Mouse (Mus musculus): Measurements from ENCODE around the gene Ccdc172. TPM values are rescaled to one million over a fixed set of nuclear protein-coding genes. Genes with fewer than 3 reads are reported as not detected.

Gene Ccdc172
- polyA plus RNA-seq, 2 experiments: not detected

GRCm38 (mm10) chr19:58582018-58582417, 70.2 kb downstream of the Ccdc172 start:
- Histone ChIP-seq H3K27ac (no peak overlapping the region), H3K4me2 (ENCODE audit: low read depth) (no peak overlapping the region), H3K9ac (replicated peaks) (no peak overlapping the region), H3K4me1 (replicated peaks; ENCODE audit: control insufficient read depth in 2 of 2, insufficient read depth in 2 of 2, low read length in 1 of 2) (no peaks in the 10 kb centered on the region), H3K9me3 (ENCODE audit: control insufficient read depth, low read length) (no peaks in the 10 kb centered on the region), H3K4me3 (ENCODE audit: insufficient read depth in 1 of 2, low read depth in 2 of 2, low read length in 2 of 2) (no peak overlapping the region), H3K36me3 (replicated peaks; ENCODE audit: control insufficient read depth, insufficient read depth, low read depth) (no peaks in the 10 kb centered on the region), H3K27me3 (ENCODE audit: control insufficient read depth, insufficient read depth, low read length) (no peaks in the 10 kb centered on the region)
- no peak for TF ChIP-seq EP300 (IDR thresholded peaks at IDR 0.05; ENCODE audit: low read depth)
- no peak for TF ChIP-seq CTCF (IDR thresholded peaks at IDR 0.05; ENCODE audit: low read depth)
- 69% methylated on average over 7 of the region's 7 CpGs for WGBS (ENCODE audit: insufficient replicate concordance)
- ATAC-seq (ENCODE audit: insufficient read depth) (no peak), DNase-seq (ENCODE audit: low read depth in 3 of 3, low spot score in 3 of 3) (no peak)

- DNase-seq (ENCODE audit: low read depth in 3 of 3, low spot score in 3 of 3) (no peak), ATAC-seq (ENCODE audit: insufficient read depth) (no peak)
- H3K4me2 ChIP-seq (ENCODE audit: low read depth): no peak overlapping the region
- H3K27me3 ChIP-seq (ENCODE audit: control insufficient read depth, insufficient read depth, low read length): no peaks in the 10 kb centered on the region
- H3K4me1 ChIP-seq (replicated peaks; ENCODE audit: control insufficient read depth in 2 of 2, insufficient read depth in 2 of 2, low read length in 1 of 2): no peaks in the 10 kb centered on the region
- H3K4me3 ChIP-seq (ENCODE audit: insufficient read depth in 1 of 2, low read depth in 2 of 2, low read length in 2 of 2): no peak overlapping the region
- H3K36me3 ChIP-seq (replicated peaks; ENCODE audit: control insufficient read depth, insufficient read depth, low read depth): no peaks in the 10 kb centered on the region
- 52% methylated on average over 5 of the region's 5 CpGs for WGBS (ENCODE audit: insufficient replicate concordance)
- H3K9ac ChIP-seq (replicated peaks): no peak overlapping the region
- TF ChIP-seq EP300 (IDR thresholded peaks at IDR 0.05; ENCODE audit: low read depth) (no peak), CTCF (IDR thresholded peaks at IDR 0.05; ENCODE audit: low read depth) (no peak)
- H3K27ac ChIP-seq: no peak overlapping the region
- H3K9me3 ChIP-seq (ENCODE audit: control insufficient read depth, low read length): no peaks in the 10 kb centered on the region
These were observed 71.2 kb downstream of the Ccdc172 start for GRCm38 (mm10) chr19:58582956-58583355.

DNA sequence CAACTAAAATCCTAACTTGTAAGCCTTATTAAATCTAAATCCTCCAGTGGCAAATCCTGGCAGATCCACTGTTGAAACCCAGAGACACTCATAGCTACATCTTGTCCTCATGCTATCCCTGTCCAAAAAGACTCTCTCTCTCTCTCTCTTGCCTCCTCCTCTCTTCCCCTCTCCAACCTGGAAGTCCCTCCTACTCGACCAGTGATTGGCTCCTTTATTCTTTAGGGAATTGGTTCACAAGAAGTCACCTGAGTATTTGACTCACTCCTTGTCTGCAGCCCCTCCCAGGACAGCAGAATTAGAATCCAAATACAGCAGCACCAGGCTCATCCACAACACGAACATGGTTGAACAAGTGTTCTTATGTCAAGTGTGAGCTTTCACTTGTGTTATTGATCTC, 74.3 kb downstream of the Ccdc172 start:
- WGBS (ENCODE audit: insufficient replicate concordance): 42% methylated on average over 2 of the region's 2 CpGs
- DNase-seq (ENCODE audit: low read depth in 3 of 3, low spot score in 3 of 3) (no peak), ATAC-seq (ENCODE audit: insufficient read depth) (no peak)
- Histone ChIP-seq H3K4me3 (ENCODE audit: insufficient read depth in 1 of 2, low read depth in 2 of 2, low read length in 2 of 2) (no peak overlapping the region), H3K9me3 (ENCODE audit: control insufficient read depth, low read length) (no peaks in the 10 kb centered on the region), H3K36me3 (replicated peaks; ENCODE audit: control insufficient read depth, insufficient read depth, low read depth) (no peaks in the 10 kb centered on the region), H3K27me3 (ENCODE audit: control insufficient read depth, insufficient read depth, low read length) (no peaks in the 10 kb centered on the region), H3K4me2 (ENCODE audit: low read depth) (no peak overlapping the region), H3K9ac (replicated peaks) (no peak overlapping the region), H3K4me1 (replicated peaks; ENCODE audit: control insufficient read depth in 2 of 2, insufficient read depth in 2 of 2, low read length in 1 of 2) (no peaks in the 10 kb centered on the region), H3K27ac (no peak overlapping the region)
- TF ChIP-seq EP300 (IDR thresholded peaks at IDR 0.05; ENCODE audit: low read depth) (no peak), CTCF (IDR thresholded peaks at IDR 0.05; ENCODE audit: low read depth) (no peak)

DNA sequence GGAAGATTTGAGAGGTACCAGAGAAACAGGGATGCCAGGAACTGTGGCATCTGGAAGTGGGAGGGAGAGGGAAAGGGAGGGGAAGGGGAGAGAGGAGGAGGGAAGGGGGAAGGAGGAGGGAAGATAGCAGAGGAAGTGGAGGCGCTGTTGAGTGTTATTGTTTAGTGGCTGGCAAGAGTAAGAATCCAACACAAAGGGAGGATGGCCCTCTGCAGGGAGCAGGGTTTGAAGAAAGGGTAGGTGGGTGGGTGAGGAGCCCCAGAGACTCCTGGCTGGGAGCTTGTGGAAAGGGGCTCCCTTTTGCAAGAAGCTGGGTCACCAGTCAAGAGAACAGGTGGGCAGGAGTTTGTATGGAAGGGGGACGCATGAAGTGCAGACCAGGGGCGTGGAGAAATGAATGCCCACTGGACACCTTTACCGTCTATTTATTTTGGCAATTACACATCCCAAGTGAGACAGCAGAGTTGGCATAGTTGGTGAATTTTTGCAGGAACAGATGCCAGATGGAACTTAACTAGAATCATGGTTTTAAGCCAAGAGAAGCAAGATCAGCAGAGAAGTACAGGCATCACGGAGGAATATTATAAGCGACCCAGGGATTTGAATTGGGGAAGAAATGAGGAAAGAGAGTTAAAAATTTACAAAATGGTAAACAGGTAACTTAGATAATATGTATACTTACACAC, 78.6 kb downstream of the Ccdc172 start:
- WGBS (ENCODE audit: insufficient replicate concordance): 64% methylated on average over 6 of the region's 6 CpGs
- DNase-seq (ENCODE audit: low read depth in 3 of 3, low spot score in 3 of 3) (no peak), ATAC-seq (ENCODE audit: insufficient read depth) (no peak)
- no peaks in the 10 kb centered on the region for H3K4me1 ChIP-seq (replicated peaks; ENCODE audit: control insufficient read depth in 2 of 2, insufficient read depth in 2 of 2, low read length in 1 of 2)
- no peak overlapping the region for H3K4me3 ChIP-seq (ENCODE audit: insufficient read depth in 1 of 2, low read depth in 2 of 2, low read length in 2 of 2)
- H3K4me2 ChIP-seq (ENCODE audit: low read depth): no peak overlapping the region
- H3K9me3 ChIP-seq (ENCODE audit: control insufficient read depth, low read length): no peaks in the 10 kb centered on the region
- H3K9ac ChIP-seq (replicated peaks): no peak overlapping the region
- no peaks in the 10 kb centered on the region for H3K36me3 ChIP-seq (replicated peaks; ENCODE audit: control insufficient read depth, insufficient read depth, low read depth)
- TF ChIP-seq EP300 (IDR thresholded peaks at IDR 0.05; ENCODE audit: low read depth) (no peak), CTCF (IDR thresholded peaks at IDR 0.05; ENCODE audit: low read depth) (no peak)
- H3K27ac ChIP-seq: no peak overlapping the region
- no peaks in the 10 kb centered on the region for H3K27me3 ChIP-seq (ENCODE audit: control insufficient read depth, insufficient read depth, low read length)

GRCm38 (mm10) chr19:58600381-58600780, 88.6 kb downstream of the Ccdc172 start:
- 64% methylated on average over 5 of the region's 5 CpGs for WGBS (ENCODE audit: insufficient replicate concordance)
- Histone ChIP-seq H3K9me3 (ENCODE audit: control insufficient read depth, low read length) (no peaks in the 10 kb centered on the region), H3K27me3 (ENCODE audit: control insufficient read depth, insufficient read depth, low read length) (no peaks in the 10 kb centered on the region)

More at GRCm38 (mm10) chr19:58600381-58600780, 88.6 kb downstream of the Ccdc172 start:
- TF ChIP-seq CTCF (IDR thresholded peaks at IDR 0.05; ENCODE audit: low read depth) (no peak), EP300 (IDR thresholded peaks at IDR 0.05; ENCODE audit: low read depth) (no peak)
- no peaks in the 10 kb centered on the region for H3K4me1 ChIP-seq (replicated peaks; ENCODE audit: control insufficient read depth in 2 of 2, insufficient read depth in 2 of 2, low read length in 1 of 2)
- no peaks in the 10 kb centered on the region for H3K36me3 ChIP-seq (replicated peaks; ENCODE audit: control insufficient read depth, insufficient read depth, low read depth)
- no peak for ATAC-seq (ENCODE audit: insufficient read depth)
- no peak overlapping the region for H3K9ac ChIP-seq (replicated peaks)
- no peak for DNase-seq (ENCODE audit: low read depth in 3 of 3, low spot score in 3 of 3)
- no peak overlapping the region for H3K4me3 ChIP-seq (ENCODE audit: insufficient read depth in 1 of 2, low read depth in 2 of 2, low read length in 2 of 2)
- H3K4me2 ChIP-seq (ENCODE audit: low read depth): no peak overlapping the region
- H3K27ac ChIP-seq: no peak overlapping the region

Other genes starting within 250 kb of the Ccdc172 start
- gene Gfra1, start 56.1 kb upstream of the Ccdc172 start, polyA plus RNA-seq (2012; rRNA removed): 2.7 and 2.9 TPM in 2 replicates
- gene Gfra1, start 56.1 kb upstream of the Ccdc172 start, polyA plus RNA-seq (2014; fragmentation: Nextera tagmentation; extraction: Ambion mirVana): 3.8 and 4.6 TPM in 2 replicates
- not detected in 2 replicates for gene Pnlip, start 140.5 kb downstream of the Ccdc172 start, polyA plus RNA-seq (2012; rRNA removed)
- gene Pnlip, start 140.5 kb downstream of the Ccdc172 start, polyA plus RNA-seq (2014; fragmentation: Nextera tagmentation; extraction: Ambion mirVana): not detected in 2 replicates
- 23.0 and 29.2 TPM in 2 replicates for gene Pnliprp1, start 216.9 kb downstream of the Ccdc172 start, polyA plus RNA-seq (2012; rRNA removed)
- 32.2 and 41.4 TPM in 2 replicates for gene Pnliprp1, start 216.9 kb downstream of the Ccdc172 start, polyA plus RNA-seq (2014; fragmentation: Nextera tagmentation; extraction: Ambion mirVana)
- gene Pnliprp2, start 247.7 kb downstream of the Ccdc172 start, polyA plus RNA-seq (2012; rRNA removed): 2.0 and 2.2 TPM in 2 replicates
- gene Pnliprp2, start 247.7 kb downstream of the Ccdc172 start, polyA plus RNA-seq (2014; fragmentation: Nextera tagmentation; extraction: Ambion mirVana): 4.4 TPM in 2 replicates

Measured in liver, embryonic 14.5 days (tissue).